Mouse (Mus musculus): Measurements from ENCODE around the gene Dock3. TPM values are rescaled to one million over a fixed set of nuclear protein-coding genes. Genes with fewer than 3 reads are reported as not detected.
"Not testable (repeated sequence)": the region's sequence is repeated elsewhere in the genome, so short reads cannot be mapped to it uniquely, and the experiment has no call there.

The Dock3 gene
- polyA plus RNA-seq, 1 experiment from 2014 or later, result 23.4 TPM

- H3K27ac ChIP-seq (replicated peaks), result peak overlapping the region; percentile 78
- peak overlapping the region; percentile 16; the same call in 1 of the 2 replicates for H3K9ac ChIP-seq (replicated peaks)
- under 1% methylated on average over 5 of the region's 5 CpGs for WGBS
- peaks cover 52% of the 10 kb centered on the region for H3K4me1 ChIP-seq
- H3K4me3 ChIP-seq, result no peak overlapping the region
- H3K4me2 ChIP-seq (replicated peaks), result 0 out of 2 replicates have a peak overlapping the region, but pooled peaks have one; percentile 20
- H3K9me3 ChIP-seq, result no peaks in the 10 kb centered on the region
- H3K27me3 ChIP-seq, result no peaks in the 10 kb centered on the region
- ATAC-seq (replicated peaks), result peak; percentile 74
- no peaks in the 10 kb centered on the region for H3K36me3 ChIP-seq
Measured at GRCm38 (mm10) chr9:107252164-107252563, 20.5 kb upstream of the Dock3 start.

- Histone ChIP-seq H3K27ac (replicated peaks) (peak overlapping the region; percentile 78; the same call in 1 of the 2 replicates), H3K4me1 (peaks cover 49% of the 10 kb centered on the region), H3K9ac (replicated peaks) (no peak overlapping the region), H3K9me3 (no peaks in the 10 kb centered on the region), H3K4me2 (replicated peaks) (no peak overlapping the region), H3K36me3 (no peaks in the 10 kb centered on the region), H3K27me3 (no peaks in the 10 kb centered on the region), H3K4me3 (no peak overlapping the region)
- no peak for ATAC-seq (replicated peaks)
- 79% methylated on average over 14 of the region's 14 CpGs for WGBS
Measured at GRCm38 (mm10) chr9:107250416-107251337, 19.0 kb upstream of the Dock3 start.

DNA sequence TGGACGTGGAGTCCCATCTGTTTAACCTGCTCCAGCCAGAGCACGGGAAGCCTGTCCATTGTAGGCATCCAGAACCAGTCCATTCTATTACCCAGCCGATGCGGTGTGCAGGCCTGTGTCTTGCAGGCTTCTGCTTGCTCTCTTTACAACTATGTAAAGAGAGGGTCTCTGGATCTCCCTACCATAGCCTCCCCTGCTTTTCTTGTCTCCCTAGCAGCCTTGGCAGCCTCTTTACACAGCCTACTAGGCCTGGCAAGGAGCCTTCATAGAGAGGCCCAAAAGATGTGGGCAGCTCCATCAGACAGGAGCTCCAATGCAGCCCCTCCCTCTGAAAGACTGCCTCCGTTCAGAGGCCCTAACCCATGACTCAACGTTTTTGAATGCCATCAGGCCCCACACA, 17.4 kb upstream of the Dock3 start:
- 71% methylated on average over 6 of the region's 6 CpGs for WGBS
- Histone ChIP-seq H3K36me3 (no peaks in the 10 kb centered on the region), H3K27me3 (no peaks in the 10 kb centered on the region), H3K9me3 (no peaks in the 10 kb centered on the region), H3K4me2 (replicated peaks) (no peak overlapping the region), H3K9ac (replicated peaks) (no peak overlapping the region), H3K4me3 (no peak overlapping the region), H3K4me1 (peaks cover 34% of the 10 kb centered on the region), H3K27ac (replicated peaks) (no peak overlapping the region)
- no peak for ATAC-seq (replicated peaks)

DNA sequence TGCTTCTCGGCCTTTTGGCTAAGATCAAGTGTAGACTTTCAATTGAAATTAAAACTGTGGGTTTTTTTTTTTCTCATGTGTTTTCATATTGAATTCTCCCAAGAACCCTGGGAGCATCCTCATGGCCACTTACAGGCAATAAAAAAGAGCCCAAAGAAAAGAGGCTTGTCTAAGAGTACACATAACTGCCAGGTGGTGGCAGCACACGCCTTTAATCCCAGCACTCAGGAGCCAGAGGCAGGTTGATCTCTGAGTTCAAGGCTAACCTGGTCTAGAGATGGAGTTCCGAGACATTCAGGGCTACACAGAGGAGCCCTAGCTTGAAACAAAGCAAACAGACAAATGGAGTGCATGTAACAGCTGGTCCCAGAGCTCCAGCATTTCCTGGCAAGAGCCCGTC, 14.5 kb upstream of the Dock3 start:
- H3K4me3 ChIP-seq, result no peak overlapping the region
- H3K27ac ChIP-seq (replicated peaks), result no peak overlapping the region
- no peak overlapping the region for H3K9ac ChIP-seq (replicated peaks)
- H3K9me3 ChIP-seq, result no peaks in the 10 kb centered on the region
- H3K4me1 ChIP-seq, result peaks cover 13% of the 10 kb centered on the region; the same call in 1 of the 2 replicates
- no peaks in the 10 kb centered on the region for H3K27me3 ChIP-seq
- H3K4me2 ChIP-seq (replicated peaks), result no peak overlapping the region
- 65% methylated on average over 4 of the region's 4 CpGs for WGBS
- H3K36me3 ChIP-seq, result no peaks in the 10 kb centered on the region
- no peak for ATAC-seq (replicated peaks)

DNA sequence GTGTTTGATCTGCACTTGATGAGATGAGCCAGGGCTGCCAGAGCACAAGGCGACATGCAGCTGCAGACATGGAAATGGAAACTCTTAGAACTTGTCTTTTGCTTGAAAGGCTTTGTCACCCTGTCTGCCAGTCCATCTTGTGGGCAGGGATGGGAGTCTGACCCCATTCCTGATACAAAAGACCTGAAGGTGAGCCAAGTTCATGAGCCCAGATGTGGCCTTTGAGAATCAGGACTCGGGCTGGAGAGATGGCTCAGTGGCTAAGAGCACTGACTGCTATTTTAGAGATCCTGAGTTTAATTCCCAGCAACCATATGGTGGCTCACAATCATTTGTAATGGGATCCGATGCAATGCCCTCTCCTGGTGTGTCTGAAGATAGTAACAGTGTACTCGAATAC, 13.6 kb upstream of the Dock3 start:
- H3K27ac ChIP-seq (replicated peaks), result no peak overlapping the region
- no peaks in the 10 kb centered on the region for H3K27me3 ChIP-seq
- 87% methylated on average over 4 of the region's 4 CpGs for WGBS
- no peaks in the 10 kb centered on the region for H3K9me3 ChIP-seq
- ATAC-seq (replicated peaks), result no peak
- no peak overlapping the region for H3K4me2 ChIP-seq (replicated peaks)
- H3K4me3 ChIP-seq, result no peak overlapping the region
- no peaks in the 10 kb centered on the region for H3K36me3 ChIP-seq
- no peak overlapping the region for H3K9ac ChIP-seq (replicated peaks)
- H3K4me1 ChIP-seq, result peaks cover 4% of the 10 kb centered on the region; the same call in 1 of the 2 replicates

DNA sequence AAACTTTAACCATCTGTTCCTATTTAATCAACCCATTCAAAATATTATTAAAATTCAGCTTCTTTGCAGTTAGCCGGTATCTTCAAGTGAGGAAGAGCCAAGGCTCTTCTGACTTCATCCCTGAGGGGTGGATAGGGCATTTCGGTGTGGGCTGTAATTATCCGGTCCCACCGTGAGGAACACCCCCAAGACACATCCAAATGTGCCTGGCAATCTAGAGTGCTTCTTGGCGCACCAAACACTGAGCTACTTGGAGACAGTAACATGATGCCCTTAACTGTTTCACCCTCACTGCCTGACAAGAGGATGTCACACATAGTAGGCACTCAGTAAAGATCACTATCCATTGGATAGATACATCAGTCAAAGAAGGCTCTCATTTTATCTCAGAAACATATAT, 4.4 kb upstream of the Dock3 start:
- no peak overlapping the region for H3K27ac ChIP-seq (replicated peaks)
- 0 out of 2 replicates have a peak, but pooled peaks cover 11% of the 10 kb centered on the region for H3K4me1 ChIP-seq
- H3K4me2 ChIP-seq (replicated peaks), result no peak overlapping the region
- H3K9ac ChIP-seq (replicated peaks), result no peak overlapping the region
- WGBS, result 71% methylated on average over 5 of the region's 5 CpGs
- no peak for ATAC-seq (replicated peaks)
- H3K4me3 ChIP-seq, result no peak overlapping the region
- no peaks in the 10 kb centered on the region for H3K36me3 ChIP-seq
- H3K9me3 ChIP-seq, result no peaks in the 10 kb centered on the region
- peaks cover 30% of the 10 kb centered on the region for H3K27me3 ChIP-seq

GRCm38 (mm10) chr9:107235261-107235660, 3.6 kb upstream of the Dock3 start:
- H3K36me3 ChIP-seq, result no peaks in the 10 kb centered on the region
- no peak overlapping the region for H3K4me2 ChIP-seq (replicated peaks)
- 61% methylated on average over 5 of the region's 5 CpGs for WGBS
- H3K27me3 ChIP-seq, result peaks cover 30% of the 10 kb centered on the region
- H3K9me3 ChIP-seq, result no peaks in the 10 kb centered on the region
- ATAC-seq (replicated peaks), result no peak
- H3K27ac ChIP-seq (replicated peaks), result no peak overlapping the region
- H3K4me3 ChIP-seq, result no peak overlapping the region
- H3K4me1 ChIP-seq, result peaks cover 12% of the 10 kb centered on the region
- no peak overlapping the region for H3K9ac ChIP-seq (replicated peaks)

DNA sequence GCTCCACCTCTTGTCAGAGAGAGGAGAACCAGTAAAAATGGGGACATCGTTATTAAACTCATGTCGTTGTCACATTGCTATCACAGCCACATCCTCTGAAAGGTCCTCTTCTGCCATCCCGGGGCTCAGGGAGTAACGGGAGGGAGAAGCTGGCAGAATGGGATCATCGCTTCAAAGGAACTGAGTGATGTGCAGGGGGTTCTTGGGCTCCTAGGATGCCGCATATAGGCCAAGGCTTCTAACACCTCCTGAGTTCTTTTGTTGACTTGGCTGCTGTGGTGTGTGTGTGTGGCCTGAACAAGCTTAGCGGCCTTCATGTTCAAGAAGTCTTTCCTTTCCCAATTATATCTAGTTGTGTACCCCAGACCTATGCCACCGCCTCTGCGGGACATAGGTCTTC, 431 bp upstream of the Dock3 start:
- ATAC-seq (replicated peaks), result peak; percentile 33; the same call in 1 of the 2 replicates
- Histone ChIP-seq H3K36me3 (no peaks in the 10 kb centered on the region), H3K4me3 (peak overlapping the region; percentile 97), H3K27ac (replicated peaks) (peak overlapping the region; percentile 88), H3K27me3 (peaks cover 26% of the 10 kb centered on the region), H3K4me2 (replicated peaks) (peak overlapping the region; percentile 76), H3K4me1 (peaks cover 19% of the 10 kb centered on the region), H3K9me3 (no peaks in the 10 kb centered on the region), H3K9ac (replicated peaks) (peak overlapping the region; percentile 98)
- WGBS, result 23% methylated on average over 9 of the region's 9 CpGs

- H3K4me1 ChIP-seq, result peaks cover 19% of the 10 kb centered on the region
Measured at GRCm38 (mm10) chr9:107230991-107231538, 644 bp downstream of the Dock3 start.

GRCm38 (mm10) chr9:107224597-107224996, 7.1 kb downstream of the Dock3 start:
- H3K27ac ChIP-seq (replicated peaks), result no peak overlapping the region
- no peak overlapping the region for H3K4me3 ChIP-seq
- H3K9ac ChIP-seq (replicated peaks), result no peak overlapping the region
- no peak for ATAC-seq (replicated peaks)
- H3K36me3 ChIP-seq, result no peaks in the 10 kb centered on the region
- H3K4me2 ChIP-seq (replicated peaks), result no peak overlapping the region
- WGBS, result 91% methylated on average over 1 of the region's 1 CpGs
- no peaks in the 10 kb centered on the region for H3K27me3 ChIP-seq
- H3K9me3 ChIP-seq, result no peaks in the 10 kb centered on the region
- H3K4me1 ChIP-seq, result peaks cover under 1% of the 10 kb centered on the region; the same call in 1 of the 2 replicates

More at GRCm38 (mm10) chr9:107230991-107231538, 644 bp downstream of the Dock3 start:
- Histone ChIP-seq H3K27ac (replicated peaks) (peak overlapping the region; percentile 88), H3K9me3 (no peaks in the 10 kb centered on the region), H3K4me3 (peak overlapping the region; percentile 97), H3K36me3 (no peaks in the 10 kb centered on the region), H3K4me2 (replicated peaks) (peak overlapping the region; percentile 76), H3K27me3 (peaks cover 24% of the 10 kb centered on the region), H3K9ac (replicated peaks) (peak overlapping the region; percentile 98)
- under 1% methylated on average over 49 of the region's 50 CpGs for WGBS
- ATAC-seq (replicated peaks), result peak; percentile 87

GRCm38 (mm10) chr9:107174831-107175230, 56.9 kb downstream of the Dock3 start:
- WGBS, result 97% methylated on average over 1 of the region's 1 CpGs
- H3K4me1 ChIP-seq; H3K4me3 ChIP-seq; H3K27me3 ChIP-seq; ATAC-seq (replicated peaks); H3K9me3 ChIP-seq; H3K36me3 ChIP-seq; H3K4me2 ChIP-seq (replicated peaks); H3K27ac ChIP-seq (replicated peaks); H3K9ac ChIP-seq (replicated peaks): not testable (repeated sequence)

GRCm38 (mm10) chr9:107165792-107166191, 65.9 kb downstream of the Dock3 start:
- Histone ChIP-seq H3K27ac (replicated peaks) (no peak overlapping the region), H3K9ac (replicated peaks) (no peak overlapping the region), H3K27me3 (no peaks in the 10 kb centered on the region), H3K4me2 (replicated peaks) (no peak overlapping the region), H3K36me3 (no peaks in the 10 kb centered on the region), H3K9me3 (no peaks in the 10 kb centered on the region), H3K4me3 (no peak overlapping the region), H3K4me1 (no peaks in the 10 kb centered on the region)
- ATAC-seq (replicated peaks), result no peak
- WGBS, result 95% methylated on average over 4 of the region's 4 CpGs
